Mouse (Mus musculus) kidney, adult 2 months (tissue): ENCODE measurements at regions not wholly inside any gene's neighbourhood (a gene's known extent, or its start where the extent isn't known, plus 50 kb on each side); places are given as distances from the start of the nearest gene placed in this dataset.

Experiments used
- CTCF ChIP-seq: fragments of 200-500 bp; conservative IDR thresholded peaks from 2 replicates; pipeline ENCODE4 v1.5.1; 2011; ENCODE audit warnings: low read depth, mild to moderate bottlenecking, control low read depth, low read length, moderate library complexity, mixed read lengths; ENCODE audit not compliant: insufficient read depth, insufficient read length
- POLR2A ChIP-seq: fragments of 200-500 bp; IDR thresholded peaks from one replicate; pipeline ENCODE4 v1.6.1; 2011; ENCODE audit warnings: low read depth, low read length, control low read depth

DNA sequence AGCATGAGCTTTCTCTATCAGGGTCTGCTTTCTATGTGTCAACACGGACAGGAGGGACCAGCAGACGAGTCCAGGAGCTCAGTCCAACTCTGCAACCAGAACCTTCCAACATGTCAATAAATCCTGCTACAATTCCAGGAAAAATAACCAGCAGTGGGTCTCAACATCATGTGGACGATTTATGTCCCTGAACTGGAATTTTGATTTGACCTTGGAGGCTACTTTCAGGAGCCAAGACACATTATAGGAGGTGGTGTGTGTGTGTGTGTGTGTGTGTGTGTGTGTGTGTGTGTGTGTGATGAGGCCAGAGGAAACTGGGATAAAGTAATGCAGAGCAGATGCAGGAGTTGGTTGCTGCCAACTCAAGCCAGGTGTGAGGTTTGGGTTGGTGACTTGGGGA lies 107.8 kb downstream of the Edn3 start:
- TF ChIP-seq CTCF, result no peak
- no peak for TF ChIP-seq POLR2A
